Mouse (Mus musculus): ENCODE results near the gene Kctd12. TPM values are rescaled to one million over a fixed set of nuclear protein-coding genes. Genes with fewer than 3 reads are reported as not detected.

Gene Kctd12
- polyA plus RNA-seq, 1 experiment: 5.8 TPM

GRCm38 (mm10) chr14:102994662-102995561, 12.5 kb upstream of the Kctd12 start:
- no peaks in the 10 kb centered on the region for H3K27me3 ChIP-seq (ENCODE audit: control insufficient read depth, insufficient read depth, low read length)
- no peak overlapping the region for H3K4me3 ChIP-seq (ENCODE audit: control insufficient read depth, low read depth, low read length)
- H3K36me3 ChIP-seq (ENCODE audit: control insufficient read depth, insufficient read depth, low read length): no peaks in the 10 kb centered on the region
- no peak overlapping the region for H3K27ac ChIP-seq (ENCODE audit: control insufficient read depth, insufficient read depth, low read depth, low read length)
- TF ChIP-seq CTCF (IDR thresholded peaks at IDR 0.05; ENCODE audit: control insufficient read depth, insufficient read depth, insufficient replicate concordance, low read depth, low read length): peak; percentile 35; the same call in 1 of the 2 replicates
- TF ChIP-seq POLR2A (IDR thresholded peaks at IDR 0.05; ENCODE audit: control insufficient read depth, low read depth, low read length): no peak
- no peaks in the 10 kb centered on the region for H3K4me1 ChIP-seq (ENCODE audit: control insufficient read depth, insufficient read depth, low read length)

DNA sequence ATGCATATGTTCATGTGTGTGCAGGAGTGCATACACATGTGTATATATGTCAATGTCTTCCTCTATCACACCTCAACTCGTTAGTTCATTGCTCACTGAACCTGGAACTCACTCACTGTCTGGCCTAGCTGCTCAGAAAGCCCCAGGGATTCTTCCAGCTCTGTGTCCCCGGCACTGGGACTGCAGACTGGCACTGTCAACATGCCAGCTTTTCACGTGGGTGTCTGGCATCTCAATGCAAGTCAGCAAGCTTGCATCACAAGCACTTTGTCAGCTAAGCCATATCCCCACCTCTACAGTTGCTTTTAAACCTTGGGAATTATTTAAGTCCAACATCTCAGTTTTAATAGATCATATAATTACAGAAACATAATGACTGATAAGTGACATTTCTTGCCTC, 8.3 kb upstream of the Kctd12 start:
- Histone ChIP-seq H3K27ac (ENCODE audit: control insufficient read depth, insufficient read depth, low read depth, low read length) (no peak overlapping the region), H3K4me1 (ENCODE audit: control insufficient read depth, insufficient read depth, low read length) (no peaks in the 10 kb centered on the region), H3K27me3 (ENCODE audit: control insufficient read depth, insufficient read depth, low read length) (no peaks in the 10 kb centered on the region), H3K4me3 (ENCODE audit: control insufficient read depth, low read depth, low read length) (no peak overlapping the region), H3K36me3 (ENCODE audit: control insufficient read depth, insufficient read depth, low read length) (no peaks in the 10 kb centered on the region)
- TF ChIP-seq POLR2A (IDR thresholded peaks at IDR 0.05; ENCODE audit: control insufficient read depth, low read depth, low read length): no peak
- TF ChIP-seq CTCF (IDR thresholded peaks at IDR 0.05; ENCODE audit: control insufficient read depth, insufficient read depth, insufficient replicate concordance, low read depth, low read length): no peak

DNA sequence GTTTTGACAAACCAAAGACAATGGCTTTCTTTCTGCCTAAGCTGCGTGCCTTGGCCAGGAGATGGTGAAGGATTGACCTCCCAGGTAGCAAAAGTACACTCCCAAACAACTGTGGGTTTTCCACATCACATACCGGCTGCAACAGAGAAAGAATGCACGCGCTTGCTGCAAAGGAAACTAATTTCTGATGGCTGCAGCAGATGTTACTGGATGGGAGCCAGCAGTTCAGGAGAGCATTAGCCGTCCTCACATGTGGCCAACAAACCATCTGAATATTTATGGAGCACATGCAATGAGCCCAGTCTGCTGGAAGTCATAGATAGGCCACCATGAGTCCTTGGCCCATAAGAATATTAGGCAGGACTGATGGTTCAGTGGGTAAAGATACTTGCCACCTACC, 7.4 kb upstream of the Kctd12 start:
- TF ChIP-seq CTCF (IDR thresholded peaks at IDR 0.05; ENCODE audit: control insufficient read depth, insufficient read depth, insufficient replicate concordance, low read depth, low read length) (no peak), POLR2A (IDR thresholded peaks at IDR 0.05; ENCODE audit: control insufficient read depth, low read depth, low read length) (no peak)
- Histone ChIP-seq H3K27ac (ENCODE audit: control insufficient read depth, insufficient read depth, low read depth, low read length) (no peak overlapping the region), H3K36me3 (ENCODE audit: control insufficient read depth, insufficient read depth, low read length) (no peaks in the 10 kb centered on the region), H3K27me3 (ENCODE audit: control insufficient read depth, insufficient read depth, low read length) (no peaks in the 10 kb centered on the region), H3K4me3 (ENCODE audit: control insufficient read depth, low read depth, low read length) (no peak overlapping the region), H3K4me1 (ENCODE audit: control insufficient read depth, insufficient read depth, low read length) (no peaks in the 10 kb centered on the region)

DNA sequence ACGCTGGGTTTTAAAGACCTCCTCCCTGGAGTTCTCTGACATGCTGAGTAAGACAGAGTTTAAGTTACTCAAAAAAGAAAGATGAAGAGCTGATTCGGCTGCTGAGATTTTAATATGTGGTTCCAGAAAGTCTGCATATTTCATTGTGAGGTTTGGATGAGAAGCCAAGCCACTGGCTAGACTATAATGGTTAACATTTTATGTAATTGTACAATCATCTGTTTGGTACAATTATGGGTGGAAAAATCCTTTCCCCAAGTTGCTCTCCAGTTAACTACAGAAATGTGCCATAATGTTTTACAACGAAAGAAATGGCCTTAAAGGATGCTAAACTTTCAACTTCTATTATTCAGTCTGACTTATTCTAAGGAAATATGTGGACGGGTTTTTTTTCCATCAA, 6.8 kb upstream of the Kctd12 start:
- Histone ChIP-seq H3K27ac (ENCODE audit: control insufficient read depth, insufficient read depth, low read depth, low read length) (no peak overlapping the region), H3K4me1 (ENCODE audit: control insufficient read depth, insufficient read depth, low read length) (no peaks in the 10 kb centered on the region), H3K27me3 (ENCODE audit: control insufficient read depth, insufficient read depth, low read length) (no peaks in the 10 kb centered on the region), H3K36me3 (ENCODE audit: control insufficient read depth, insufficient read depth, low read length) (no peaks in the 10 kb centered on the region), H3K4me3 (ENCODE audit: control insufficient read depth, low read depth, low read length) (no peak overlapping the region)
- TF ChIP-seq CTCF (IDR thresholded peaks at IDR 0.05; ENCODE audit: control insufficient read depth, insufficient read depth, insufficient replicate concordance, low read depth, low read length): no peak
- no peak for TF ChIP-seq POLR2A (IDR thresholded peaks at IDR 0.05; ENCODE audit: control insufficient read depth, low read depth, low read length)

DNA sequence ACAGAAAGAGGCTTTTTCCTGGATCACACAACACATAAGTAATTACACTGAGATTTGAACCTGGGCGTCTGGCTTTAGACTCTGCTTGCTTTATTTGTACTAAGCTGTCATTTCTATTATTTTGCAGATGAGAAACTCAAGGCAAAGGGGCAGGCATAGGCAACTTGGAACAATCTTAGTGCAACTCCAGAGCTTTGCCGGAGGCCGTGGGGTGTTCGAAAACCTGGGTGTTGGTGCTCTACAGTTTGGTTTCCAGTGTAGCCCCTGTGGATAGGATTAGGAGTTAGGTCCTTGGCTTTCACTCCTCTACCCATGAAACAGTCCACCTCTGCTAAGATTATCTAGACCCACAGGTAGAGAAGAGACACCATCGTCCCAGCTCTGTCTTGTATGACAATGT, 5.2 kb upstream of the Kctd12 start:
- H3K27ac ChIP-seq (ENCODE audit: control insufficient read depth, insufficient read depth, low read depth, low read length): no peak overlapping the region
- no peak overlapping the region for H3K4me3 ChIP-seq (ENCODE audit: control insufficient read depth, low read depth, low read length)
- H3K27me3 ChIP-seq (ENCODE audit: control insufficient read depth, insufficient read depth, low read length): no peaks in the 10 kb centered on the region
- peaks cover 2% of the 10 kb centered on the region; the same call in 1 of the 2 replicates for H3K4me1 ChIP-seq (ENCODE audit: control insufficient read depth, insufficient read depth, low read length)
- H3K36me3 ChIP-seq (ENCODE audit: control insufficient read depth, insufficient read depth, low read length): no peaks in the 10 kb centered on the region
- no peak for TF ChIP-seq CTCF (IDR thresholded peaks at IDR 0.05; ENCODE audit: control insufficient read depth, insufficient read depth, insufficient replicate concordance, low read depth, low read length)
- TF ChIP-seq POLR2A (IDR thresholded peaks at IDR 0.05; ENCODE audit: control insufficient read depth, low read depth, low read length): no peak

DNA sequence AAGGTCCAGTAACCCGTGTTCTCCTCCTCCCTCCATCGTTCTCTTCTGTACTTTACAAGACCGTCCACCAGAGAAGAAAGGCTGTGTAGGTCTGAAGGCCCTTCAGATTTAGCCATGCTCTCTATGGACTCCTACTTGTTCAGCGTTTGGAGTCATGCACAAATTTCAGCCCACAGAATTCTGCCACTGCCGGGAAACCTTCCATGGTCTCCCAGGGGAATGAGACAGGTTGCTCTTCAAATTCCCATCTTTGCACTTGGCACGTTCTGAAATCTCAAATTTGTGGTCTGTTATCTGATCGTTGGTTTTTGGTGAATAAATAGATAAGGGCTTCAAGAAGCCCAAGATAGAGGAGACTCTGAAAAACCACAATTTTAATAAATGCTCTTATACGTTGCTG, 1.2 kb upstream of the Kctd12 start:
- H3K27ac ChIP-seq (ENCODE audit: control insufficient read depth, insufficient read depth, low read depth, low read length): no peak overlapping the region
- no peaks in the 10 kb centered on the region for H3K27me3 ChIP-seq (ENCODE audit: control insufficient read depth, insufficient read depth, low read length)
- H3K4me3 ChIP-seq (ENCODE audit: control insufficient read depth, low read depth, low read length): no peak overlapping the region
- H3K36me3 ChIP-seq (ENCODE audit: control insufficient read depth, insufficient read depth, low read length): no peaks in the 10 kb centered on the region
- peaks cover 15% of the 10 kb centered on the region for H3K4me1 ChIP-seq (ENCODE audit: control insufficient read depth, insufficient read depth, low read length)
- TF ChIP-seq CTCF (IDR thresholded peaks at IDR 0.05; ENCODE audit: control insufficient read depth, insufficient read depth, insufficient replicate concordance, low read depth, low read length) (no peak), POLR2A (IDR thresholded peaks at IDR 0.05; ENCODE audit: control insufficient read depth, low read depth, low read length) (no peak)

DNA sequence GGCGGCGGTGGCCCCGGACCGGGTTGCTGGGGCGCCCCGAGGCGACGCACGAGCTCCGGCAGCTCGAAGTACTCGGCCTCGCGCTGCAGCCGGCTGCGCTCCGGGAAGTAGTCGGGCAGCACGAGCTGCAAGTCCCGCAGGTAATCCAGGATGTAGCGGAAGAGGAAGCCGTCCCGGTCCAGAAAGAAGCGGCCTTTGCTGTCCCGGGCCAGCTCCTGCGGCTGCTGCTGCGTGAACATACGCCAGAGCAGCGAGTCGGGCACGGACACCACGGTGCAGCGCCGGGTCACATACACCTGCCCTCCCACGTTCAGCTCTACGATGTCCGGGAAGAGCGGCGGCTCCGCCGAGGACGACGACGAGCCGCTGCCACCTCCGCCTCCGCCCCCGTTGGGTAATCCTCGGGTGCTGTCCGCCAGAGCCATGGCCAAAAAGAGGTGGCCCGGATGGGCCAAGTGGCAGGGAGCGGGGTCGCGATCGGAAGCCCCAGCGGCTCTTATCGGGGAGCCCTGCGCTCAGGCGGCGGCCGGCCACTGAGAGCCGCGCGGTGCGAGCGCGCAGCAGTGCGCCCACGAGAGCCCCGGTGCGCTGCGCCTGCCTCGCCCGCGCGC, 316 bp downstream of the Kctd12 start:
- TF ChIP-seq CTCF (IDR thresholded peaks at IDR 0.05; ENCODE audit: control insufficient read depth, insufficient read depth, insufficient replicate concordance, low read depth, low read length) (no peak), POLR2A (IDR thresholded peaks at IDR 0.05; ENCODE audit: control insufficient read depth, low read depth, low read length) (peak; percentile 90)
- Histone ChIP-seq H3K27me3 (ENCODE audit: control insufficient read depth, insufficient read depth, low read length) (no peaks in the 10 kb centered on the region), H3K4me3 (ENCODE audit: control insufficient read depth, low read depth, low read length) (peak overlapping the region; percentile 96), H3K4me1 (ENCODE audit: control insufficient read depth, insufficient read depth, low read length) (peaks cover 15% of the 10 kb centered on the region), H3K27ac (ENCODE audit: control insufficient read depth, insufficient read depth, low read depth, low read length) (peak overlapping the region; percentile 85), H3K36me3 (ENCODE audit: control insufficient read depth, insufficient read depth, low read length) (no peaks in the 10 kb centered on the region)
